Mouse (Mus musculus) kidney, embryonic 15.5 days (tissue): Measurements from ENCODE around the gene Kif12. TPM values are rescaled to one million over a fixed set of nuclear protein-coding genes. Genes with fewer than 3 reads are reported as not detected.

Experiments
- polyA plus RNA-seq: library from polyadenylated mRNA; unstranded; fragments of >200 nt; fragmentation: Nextera tagmentation; extraction: Ambion mirVana; gene quantifications from 2 replicates; pipeline ENCODE4 v1.2.1, GENCODE M21; 2015

Gene Kif12
- polyA plus RNA-seq, 1 experiment from 2014 or later = 109 TPM

Other genes starting within 250 kb of the Kif12 start
- gene Zfp618, start 206.6 kb downstream of the Kif12 start, polyA plus RNA-seq = 35.2 and 39.5 TPM in 2 replicates
- 8.6 and 19.0 TPM in 2 replicates for gene Ambp, start 17.3 kb downstream of the Kif12 start, polyA plus RNA-seq
- gene Col27a1, start 41.9 kb upstream of the Kif12 start, polyA plus RNA-seq = 7.3 and 9.4 TPM in 2 replicates
- 0.44 TPM in 1 of 2 replicates, not detected in the other for gene Orm1, start 172.4 kb upstream of the Kif12 start, polyA plus RNA-seq
- gene Orm3, start 184.0 kb upstream of the Kif12 start, polyA plus RNA-seq = not detected in 2 replicates
- gene Orm2, start 190.3 kb upstream of the Kif12 start, polyA plus RNA-seq = not detected in 2 replicates
- gene Akna, start 231.2 kb upstream of the Kif12 start, polyA plus RNA-seq = 7.4 and 8.3 TPM in 2 replicates